Mouse (Mus musculus) ES-Bruce4 (cell line): ENCODE measurements around the gene Ostc.

Experiments used
- CTCF ChIP-seq: IDR thresholded peaks from one replicate; pipeline ENCODE4 v1.8.1; 2011; ENCODE audit warnings: low read depth, low read length
- EP300 ChIP-seq: IDR thresholded peaks from 2 replicates; pipeline ENCODE4 v1.6.1; 2011; ENCODE audit warnings: low read depth, low read length; ENCODE audit not compliant: insufficient read depth
- POLR2A ChIP-seq: IDR thresholded peaks from one replicate; pipeline ENCODE4 v1.8.1; 2011; ENCODE audit warnings: low read length; ENCODE audit not compliant: insufficient read depth

GRCm38 (mm10) chr3:130702289-130702688 lies 7.0 kb downstream of the Ostc start:
- no peak for TF ChIP-seq POLR2A
- no peak for TF ChIP-seq CTCF
- no peak for TF ChIP-seq EP300
